Mouse (Mus musculus) liver, embryonic 14.5 days (tissue): Measurements from ENCODE around the gene Polm.
A peak's percentile ranks its signal among the peaks of the same experiment; 100 is the strongest.

ENCODE experiments used
- CTCF ChIP-seq: IDR thresholded peaks from 2 replicates; pipeline ENCODE4 v1.5.1; 2016; ENCODE audit warnings: antibody characterized with exemption, low read depth, control low read depth
- EP300 ChIP-seq: IDR thresholded peaks from 2 replicates; pipeline ENCODE4 v1.6.1; 2016; ENCODE audit warnings: antibody characterized with exemption, low read depth

- TF ChIP-seq EP300 = no peak
- peak; percentile 68 for TF ChIP-seq CTCF
Measured at GRCm38 (mm10) chr11:5858723-5859122, 20.9 kb upstream of the Polm start.
